22 mouse cellular contexts compared by ENCODE assay signal in genomic region chr3:104701761-104702160, GRCm38 (mm10).
"Had no signal": no experiment of that assay in that cellular context is flagged by ENCODE, and none has a peak within 500 bp of the region (broad histone marks: within the 10 kb centered on the region; RNA-seq: fewer than 3 reads in every experiment).

No protein-coding gene starts in this region.

- H3K27me3 ChIP-seq: heart, embryonic 12.5 days; intestine, embryonic 15.5 days; limb, embryonic 12.5 days; liver, embryonic 13.5 days; liver, embryonic 15.5 days had no signal

- H3K9me3 ChIP-seq: heart, embryonic 10.5 days; heart, embryonic 12.5 days; hindbrain, embryonic 10.5 days; hindbrain, embryonic 12.5 days; intestine, embryonic 15.5 days; limb, embryonic 10.5 days; limb, embryonic 12.5 days; liver, embryonic 13.5 days; liver, embryonic 15.5 days had no signal

- H3K4me2 ChIP-seq: heart, embryonic 12.5 days; hindbrain, embryonic 12.5 days; hindbrain, embryonic 14.5 days; intestine, embryonic 15.5 days; limb, embryonic 12.5 days; liver, embryonic 11.5 days; liver, embryonic 13.5 days; liver, embryonic 15.5 days had no signal

- H3K4me3 ChIP-seq: gastrocnemius, adult 2 months; heart, embryonic 12.5 days; hindbrain, embryonic 10.5 days; hindbrain, embryonic 12.5 days; intestine, embryonic 15.5 days; layer of hippocampus, adult 2 months; left cerebral cortex, adult 2 months; limb, embryonic 10.5 days; limb, embryonic 12.5 days; liver, embryonic 13.5 days; liver, embryonic 15.5 days had no signal

- H3K27ac ChIP-seq: gastrocnemius, adult 2 months; heart, embryonic 10.5 days; hindbrain, embryonic 10.5 days; hindbrain, embryonic 12.5 days; hindbrain, embryonic 14.5 days; intestine, embryonic 15.5 days; kidney, postnatal 0 days; layer of hippocampus, adult 2 months; left cerebral cortex, adult 2 months; limb, embryonic 10.5 days; limb, embryonic 12.5 days; liver, embryonic 13.5 days; liver, embryonic 15.5 days had no signal

- H3K4me1 ChIP-seq: hindbrain, embryonic 12.5 days; intestine, embryonic 15.5 days; limb, embryonic 10.5 days; limb, embryonic 12.5 days; liver, embryonic 13.5 days had no signal

- DNase-seq: gastrocnemius, adult 2 months; gastrocnemius, postnatal 10 days; gastrocnemius, postnatal 25 days; heart, adult 18-20 months; heart, postnatal 10 days; heart, postnatal 4 days; liver; liver, embryonic 13.5 days; liver, postnatal 0 days had no signal

- H3K36me3 ChIP-seq: heart, embryonic 10.5 days; heart, embryonic 12.5 days; hindbrain, embryonic 10.5 days; hindbrain, embryonic 12.5 days; intestine, embryonic 15.5 days; limb, embryonic 10.5 days; limb, embryonic 12.5 days; liver, embryonic 13.5 days; liver, embryonic 15.5 days had no signal

- H3K9ac ChIP-seq: heart, embryonic 12.5 days; hindbrain, embryonic 12.5 days; hindbrain, embryonic 14.5 days; intestine, embryonic 15.5 days; limb, embryonic 12.5 days; liver, embryonic 13.5 days; liver, embryonic 15.5 days; liver, postnatal 0 days had no signal
